Comparison of ENCODE assay signal across 9 mouse cellular contexts in the genomic region with DNA sequence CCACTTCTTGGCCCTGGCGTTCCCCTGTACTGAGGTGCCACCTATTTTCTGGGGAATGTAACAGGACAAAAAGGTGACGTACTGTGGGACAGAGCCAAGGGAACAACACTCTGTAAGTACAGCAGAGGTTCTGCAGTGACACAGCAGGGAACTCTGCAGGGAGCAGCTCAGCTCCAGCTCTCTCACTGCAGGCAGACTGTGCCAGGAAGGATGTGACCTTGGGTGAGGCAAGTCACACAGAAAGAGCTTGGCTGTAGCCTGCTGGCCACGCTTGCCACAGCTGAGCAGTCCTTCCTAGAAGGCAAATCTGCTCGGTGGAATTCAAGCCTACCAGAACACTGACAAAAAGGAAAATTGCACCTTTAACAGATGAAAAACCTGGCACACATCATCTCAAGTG. TPM values are rescaled to one million over a fixed set of nuclear protein-coding genes. Genes with fewer than 3 reads are reported as not detected.
A peak's percentile ranks its signal among the peaks of the same experiment; 100 is the strongest.
DNase-seq lines count a peak whose midpoint lies in the region; ATAC-seq lines count a peak whose summit lies in the region.
"Had no signal": no experiment of that assay in that cellular context is flagged by ENCODE, and none has a peak within 500 bp of the region (broad histone marks: within the 10 kb centered on the region; RNA-seq: fewer than 3 reads in every experiment).

No protein-coding gene starts in this region.

- H3K4me3 ChIP-seq in liver, embryonic 12.5 days, result no peak overlapping the region
- H3K4me3 ChIP-seq in forebrain, embryonic 16.5 days (replicated peaks; ENCODE audit: low read length), result no peak overlapping the region
- H3K4me3 ChIP-seq: liver, embryonic 15.5 days had no signal

- no peak overlapping the region for H3K27ac ChIP-seq in liver, embryonic 12.5 days
- no peak overlapping the region for H3K27ac ChIP-seq in forebrain, embryonic 16.5 days (ENCODE audit: low read length)
- H3K27ac ChIP-seq: liver, embryonic 15.5 days had no signal

- DNase-seq in liver, result peak; percentile 14
- DNase-seq in adrenal gland, adult 18-20 months (ENCODE audit: low spot score in 2 of 2), result peak; percentile 42 to 61
- DNase-seq in gastrocnemius, adult 8-10 months (ENCODE audit: low spot score in 2 of 2), result peak; percentile 45 to 55
- peak; percentile 74 for DNase-seq in kidney, adult 11 months
- DNase-seq in lung, postnatal 36 days, result peak; percentile 80
- DNase-seq in T-cell, adult 2 months (ENCODE audit: low spot score), result no peak

- no peaks in the 10 kb centered on the region for H3K36me3 ChIP-seq in liver, embryonic 12.5 days
- no peaks in the 10 kb centered on the region for H3K36me3 ChIP-seq in forebrain, embryonic 16.5 days (ENCODE audit: control insufficient read depth, insufficient read depth)
- H3K36me3 ChIP-seq: liver, embryonic 15.5 days had no signal

- H3K4me2 ChIP-seq in liver, embryonic 12.5 days, result no peak overlapping the region
- H3K4me2 ChIP-seq in forebrain, embryonic 16.5 days (ENCODE audit: low read length), result no peak overlapping the region
- H3K4me2 ChIP-seq: liver, embryonic 15.5 days had no signal

- H3K27me3 ChIP-seq in liver, embryonic 12.5 days (replicated peaks), result no peaks in the 10 kb centered on the region
- H3K27me3 ChIP-seq in forebrain, embryonic 16.5 days (replicated peaks; ENCODE audit: control insufficient read depth, insufficient read depth, low read length), result no peaks in the 10 kb centered on the region
- H3K27me3 ChIP-seq: liver, embryonic 15.5 days had no signal

- WGBS in liver, embryonic 12.5 days (ENCODE audit: insufficient replicate concordance), result 54% methylated on average over 4 of the region's 4 CpGs
- WGBS in forebrain, embryonic 16.5 days, result 52% methylated on average over 4 of the region's 4 CpGs

- ATAC-seq in liver, embryonic 12.5 days, result no peak
- no peak for ATAC-seq in forebrain, embryonic 16.5 days

- peaks cover 15% of the 10 kb centered on the region for H3K4me1 ChIP-seq in liver, embryonic 12.5 days
- peaks cover 11% of the 10 kb centered on the region for H3K4me1 ChIP-seq in forebrain, embryonic 16.5 days (replicated peaks; ENCODE audit: control insufficient read depth, insufficient read depth, low read length)

- no peak overlapping the region for H3K9ac ChIP-seq in liver, embryonic 12.5 days
- H3K9ac ChIP-seq in forebrain, embryonic 16.5 days (replicated peaks; ENCODE audit: low read depth, low read length), result no peak overlapping the region
- H3K9ac ChIP-seq: liver, embryonic 15.5 days had no signal

- H3K9me3 ChIP-seq in liver, embryonic 12.5 days (replicated peaks), result no peaks in the 10 kb centered on the region
- H3K9me3 ChIP-seq in forebrain, embryonic 16.5 days (ENCODE audit: control insufficient read depth, low read length), result no peaks in the 10 kb centered on the region
- H3K9me3 ChIP-seq: liver, embryonic 15.5 days had no signal

RNA-seq across cellular contexts. Expression of gene Zdhhc20, which starts 8.3 kb away (rescaled TPM):
- 17.5 and 18.4 TPM in 2 replicates for polyA plus RNA-seq in liver, embryonic 12.5 days (2016; fragmentation: Nextera tagmentation; extraction: Ambion mirVana)
- total RNA-seq in adrenal gland, adult 18-20 months (2021), result 10 to 100 TPM; 25.6 to 40.2 TPM
- total RNA-seq in gastrocnemius, adult 8-10 months (2022), result 1 to 10 TPM; 2.2 to 3.8 (median 2.9) TPM
- 46.7 and 51.0 TPM in 2 replicates for polyA plus RNA-seq in forebrain, embryonic 16.5 days (2015; fragmentation: Nextera tagmentation; extraction: Ambion mirVana)

RNA-seq across cellular contexts. Expression of gene Mrpl57, which starts 55.8 kb away (rescaled TPM):
- 193 and 200 TPM in 2 replicates for polyA plus RNA-seq in liver, embryonic 12.5 days (2016; fragmentation: Nextera tagmentation; extraction: Ambion mirVana)
- 10 to 100 TPM; 95.9 to 97.7 TPM for total RNA-seq in adrenal gland, adult 18-20 months (2021)
- total RNA-seq in gastrocnemius, adult 8-10 months (2022), result 10 to 100 TPM; 62.6 to 77.1 (median 74.0) TPM
- 123 and 130 TPM in 2 replicates for polyA plus RNA-seq in forebrain, embryonic 16.5 days (2015; fragmentation: Nextera tagmentation; extraction: Ambion mirVana)

RNA-seq across cellular contexts. Expression of gene Ska3, which starts 55.8 kb away (rescaled TPM):
- polyA plus RNA-seq in liver, embryonic 12.5 days (2016; fragmentation: Nextera tagmentation; extraction: Ambion mirVana), result 28.6 and 30.1 TPM in 2 replicates
- total RNA-seq in adrenal gland, adult 18-20 months (2021), result under 1 TPM; 0.23 to 0.26 TPM
- total RNA-seq in gastrocnemius, adult 8-10 months (2022), result not detected
- polyA plus RNA-seq in forebrain, embryonic 16.5 days (2015; fragmentation: Nextera tagmentation; extraction: Ambion mirVana), result 15.2 and 19.0 TPM in 2 replicates

Comparison
In these comparisons a context has a peak if more than half of its experiments do, and no peak if none do; other contexts are left out.
1. RNA of gene Zdhhc20, which starts 8.3 kb away (total RNA-seq): 25.6 to 40.2 TPM in adrenal gland, adult 18-20 months; 2.2 to 3.8 TPM in gastrocnemius, adult 8-10 months; every median in the first group is over 4 times any median in the second.